Mouse (Mus musculus): ENCODE data around the gene Meaf6. TPM values are rescaled to one million over a fixed set of nuclear protein-coding genes. Genes with fewer than 3 reads are reported as not detected.

Gene Meaf6
- polyA plus RNA-seq (2016; fragmentation: Nextera tagmentation; extraction: Ambion mirVana) = 82.6 and 96.5 TPM in 2 replicates

DNA sequence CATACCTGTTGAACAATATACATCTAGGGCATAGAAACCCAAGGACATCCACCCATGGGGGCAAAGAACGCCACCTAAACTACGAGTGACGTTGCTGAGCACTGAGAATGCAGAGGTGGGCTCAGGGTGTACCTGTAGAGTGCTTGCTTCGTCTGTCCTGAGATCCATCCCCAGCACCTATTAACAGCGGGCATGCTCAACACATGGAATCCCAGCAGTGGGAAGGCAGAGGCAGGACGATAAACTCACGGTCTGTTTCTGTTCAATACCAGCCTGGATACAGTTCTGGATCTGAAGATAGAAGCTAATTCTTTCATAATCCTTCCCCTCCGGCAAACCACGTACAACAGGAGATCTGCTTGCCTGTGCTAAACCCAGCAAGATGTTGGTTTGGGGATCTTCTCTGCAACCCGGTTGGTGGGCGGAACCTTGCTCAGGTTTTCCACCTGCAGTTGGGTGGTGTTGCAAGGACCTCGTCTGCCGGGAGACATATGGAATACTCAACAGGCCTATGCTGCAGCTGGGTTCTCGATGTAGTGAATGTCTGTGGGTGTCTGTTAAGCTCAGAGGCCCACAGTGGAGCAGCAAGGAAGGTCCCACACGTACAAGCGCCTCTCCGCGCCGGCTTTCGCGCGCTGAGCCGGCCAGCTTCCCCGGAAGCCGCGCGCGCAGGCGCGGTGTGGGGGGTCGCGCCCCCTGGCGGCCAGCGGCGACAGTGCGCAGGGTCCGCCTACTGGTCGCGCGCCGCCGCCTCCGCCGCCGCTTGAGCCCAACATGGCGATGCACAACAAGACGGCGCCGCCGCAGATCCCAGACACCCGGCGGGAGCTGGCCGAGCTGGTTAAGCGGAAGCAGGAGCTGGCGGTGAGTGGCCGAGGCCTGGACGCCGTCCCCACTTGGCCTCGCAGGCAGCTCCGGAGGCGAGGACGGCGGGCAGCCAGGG is at the start of gene Meaf6:
TSS of gene Meaf6 (plus strand) at position 732 of the 943 bp plus-strand sequence.
- H3K27ac ChIP-seq = peak within 1 kb of the TSS; percentile 99
- 1% methylated on average over 62 of the region's 63 CpGs for WGBS
- peaks cover 53% of the 10 kb centered on the region for H3K36me3 ChIP-seq (replicated peaks)
- H3K4me1 ChIP-seq = peaks cover 31% of the 10 kb centered on the region
- no peaks in the 10 kb centered on the region for H3K9me3 ChIP-seq
- DNase-seq (ENCODE audit: extremely low spot score, low spot score) = peak; percentile 87
- peak within 1 kb of the TSS; percentile 93 for H3K4me3 ChIP-seq
- no peaks in the 10 kb centered on the region for H3K27me3 ChIP-seq (ENCODE audit: poor library complexity, severe bottlenecking)

DNA sequence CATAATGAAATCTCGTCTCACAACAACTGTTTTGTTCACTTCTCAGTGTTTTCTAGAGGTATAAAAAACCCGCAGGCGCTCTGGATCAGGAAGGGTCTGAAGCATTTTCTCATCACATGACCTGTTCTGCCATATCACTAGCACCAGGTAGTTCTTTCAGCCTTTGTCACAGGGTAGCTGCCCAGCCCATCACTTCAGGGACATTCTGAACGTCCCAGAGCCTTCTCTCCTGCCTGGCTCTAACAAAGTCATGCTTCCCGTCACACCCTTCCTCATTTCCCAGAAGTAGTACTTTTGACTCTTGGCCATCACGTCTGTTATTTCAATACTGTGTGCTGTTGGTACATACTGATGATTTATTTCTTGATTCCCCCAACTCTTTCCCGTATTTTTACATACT is 40.5 kb upstream of the Meaf6 start:
- no peak for DNase-seq (ENCODE audit: extremely low spot score, low spot score)
- H3K27ac ChIP-seq = no peak overlapping the region
- no peaks in the 10 kb centered on the region for H3K27me3 ChIP-seq (ENCODE audit: poor library complexity, severe bottlenecking)
- H3K36me3 ChIP-seq (replicated peaks) = peaks cover 99% of the 10 kb centered on the region
- no peaks in the 10 kb centered on the region for H3K4me1 ChIP-seq
- no peak overlapping the region for H3K4me3 ChIP-seq
- H3K9me3 ChIP-seq = no peaks in the 10 kb centered on the region
- 91% methylated on average over 7 of the region's 7 CpGs for WGBS

DNA sequence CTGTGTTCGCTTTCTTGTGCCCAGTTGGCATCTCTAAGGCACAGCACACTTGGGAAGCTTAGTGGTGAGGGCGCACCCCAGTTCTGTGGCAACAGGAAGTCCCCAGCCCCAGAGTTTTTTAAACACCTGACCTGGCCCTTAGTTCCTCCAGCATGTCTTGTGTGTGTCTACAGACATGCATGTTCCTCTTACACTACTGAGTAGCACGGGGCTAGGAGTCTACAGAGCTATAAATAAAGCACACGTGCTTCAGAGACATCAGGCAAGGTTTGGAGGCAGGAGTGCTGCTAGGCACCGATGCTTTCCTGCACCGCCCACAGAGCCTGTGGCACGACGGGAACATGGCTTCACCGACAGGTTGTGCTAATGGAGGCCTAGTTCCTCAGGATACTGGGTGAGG is 29.5 kb upstream of the Meaf6 start:
- Histone ChIP-seq H3K36me3 (replicated peaks) (peaks cover 59% of the 10 kb centered on the region), H3K27me3 (ENCODE audit: poor library complexity, severe bottlenecking) (no peaks in the 10 kb centered on the region), H3K27ac (no peak overlapping the region), H3K4me1 (peaks cover 30% of the 10 kb centered on the region), H3K9me3 (no peaks in the 10 kb centered on the region), H3K4me3 (no peak overlapping the region)
- WGBS = 93% methylated on average over 9 of the region's 9 CpGs
- no peak for DNase-seq (ENCODE audit: extremely low spot score, low spot score)

DNA sequence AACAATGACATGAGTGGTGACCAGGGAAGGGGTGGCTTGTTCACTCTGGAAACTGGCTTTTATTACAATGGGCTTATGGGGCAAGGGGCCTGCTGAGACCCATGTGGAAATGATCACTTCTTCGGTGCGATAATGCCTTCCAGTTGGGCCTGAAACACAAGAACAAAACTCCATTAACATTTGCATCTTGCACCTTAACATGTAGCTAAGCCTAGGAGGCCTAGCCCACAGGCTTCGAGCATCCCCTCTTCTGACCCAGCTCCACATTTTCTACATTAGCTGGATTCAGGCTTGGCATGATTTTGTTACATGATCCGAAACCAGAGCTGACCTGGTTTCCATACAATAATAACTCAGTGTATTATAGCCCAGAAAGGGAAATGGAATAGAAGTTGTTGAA is 28.5 kb upstream of the Meaf6 start:
- Histone ChIP-seq H3K27ac (no peak overlapping the region), H3K36me3 (replicated peaks) (peaks cover 49% of the 10 kb centered on the region), H3K27me3 (ENCODE audit: poor library complexity, severe bottlenecking) (no peaks in the 10 kb centered on the region), H3K9me3 (no peaks in the 10 kb centered on the region), H3K4me1 (peaks cover 30% of the 10 kb centered on the region), H3K4me3 (no peak overlapping the region)
- no peak for DNase-seq (ENCODE audit: extremely low spot score, low spot score)
- WGBS = 69% methylated on average over 4 of the region's 4 CpGs

DNA sequence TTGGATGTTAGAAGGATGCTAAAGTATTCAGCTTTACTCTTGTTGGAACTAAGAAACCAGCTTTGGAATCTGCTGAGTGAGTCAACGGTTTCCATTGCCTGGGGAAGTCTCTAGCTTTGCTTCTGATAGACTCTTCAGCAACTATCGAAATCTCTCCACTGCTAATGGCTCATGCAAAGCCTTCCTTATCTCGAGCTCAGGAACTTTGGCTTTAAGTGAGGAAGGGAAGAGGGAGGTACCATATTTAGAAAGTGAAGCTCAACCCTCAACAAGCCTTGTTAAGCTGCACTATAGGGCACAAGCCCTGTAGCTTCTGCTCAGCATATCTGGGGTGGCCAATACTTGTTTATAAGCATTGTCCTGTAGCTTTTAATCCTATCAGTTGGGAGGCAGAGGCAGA is 27.7 kb upstream of the Meaf6 start:
- WGBS = 57% methylated on average over 3 of the region's 3 CpGs

DNA sequence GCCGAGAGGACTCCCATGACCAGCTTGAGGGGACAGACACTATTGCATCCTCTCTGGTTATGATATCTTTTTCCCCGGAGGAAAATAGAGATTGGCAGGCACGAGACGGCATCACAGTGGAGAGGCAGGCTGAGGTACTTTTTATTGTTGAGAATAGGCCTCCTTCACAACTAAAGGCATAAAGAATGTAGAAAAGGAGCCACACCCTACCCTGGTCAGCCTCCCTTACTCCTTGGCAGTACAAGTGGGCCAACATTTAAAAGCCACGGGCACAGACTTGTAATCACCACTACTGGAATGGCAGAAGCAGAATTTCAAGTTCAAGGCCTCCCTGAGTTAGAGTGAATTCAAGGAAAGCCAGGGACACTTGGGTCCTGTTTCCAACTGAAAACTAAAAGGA is 26.9 kb upstream of the Meaf6 start:
- Histone ChIP-seq H3K4me1 (peaks cover 30% of the 10 kb centered on the region), H3K27ac (0 out of 2 replicates have a peak overlapping the region, but pooled peaks have one; percentile 1), H3K9me3 (no peaks in the 10 kb centered on the region), H3K4me3 (no peak overlapping the region), H3K36me3 (replicated peaks) (peaks cover 33% of the 10 kb centered on the region), H3K27me3 (ENCODE audit: poor library complexity, severe bottlenecking) (no peaks in the 10 kb centered on the region)
- 63% methylated on average over 5 of the region's 5 CpGs for WGBS
- DNase-seq (ENCODE audit: extremely low spot score, low spot score) = no peak

More for the DNA sequence above, 27.7 kb upstream of the Meaf6 start:
- Histone ChIP-seq H3K4me1 (peaks cover 30% of the 10 kb centered on the region), H3K9me3 (no peaks in the 10 kb centered on the region), H3K4me3 (no peak overlapping the region), H3K27ac (0 out of 2 replicates have a peak overlapping the region, but pooled peaks have one; percentile 1), H3K27me3 (ENCODE audit: poor library complexity, severe bottlenecking) (no peaks in the 10 kb centered on the region), H3K36me3 (replicated peaks) (peaks cover 41% of the 10 kb centered on the region)
- DNase-seq (ENCODE audit: extremely low spot score, low spot score) = no peak

DNA sequence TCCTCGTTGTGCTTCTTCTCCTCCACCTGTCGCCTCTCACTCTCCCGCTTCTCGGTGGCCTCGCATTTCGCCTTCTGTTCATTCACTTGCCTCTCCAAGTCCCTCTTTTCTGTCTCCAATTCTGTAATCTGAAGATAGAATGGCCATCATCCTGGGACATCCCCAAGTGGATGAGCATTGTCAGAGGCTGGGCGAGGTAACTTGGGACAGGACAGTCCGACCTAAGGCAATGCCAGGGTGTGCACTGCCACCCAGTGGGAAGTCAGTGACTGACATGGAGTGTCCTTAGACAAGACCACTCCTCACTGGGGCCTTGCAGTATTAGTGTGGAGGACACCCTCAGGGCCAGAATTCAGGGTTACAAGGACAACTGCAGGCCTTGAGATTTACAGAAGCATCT is 25.9 kb upstream of the Meaf6 start:
- DNase-seq (ENCODE audit: extremely low spot score, low spot score) = peak; percentile 72
- Histone ChIP-seq H3K36me3 (replicated peaks) (peaks cover 23% of the 10 kb centered on the region), H3K27ac (peak overlapping the region; percentile 40; the same call in 1 of the 2 replicates), H3K27me3 (ENCODE audit: poor library complexity, severe bottlenecking) (no peaks in the 10 kb centered on the region), H3K4me1 (peaks cover 30% of the 10 kb centered on the region), H3K4me3 (peak overlapping the region; percentile 41), H3K9me3 (no peaks in the 10 kb centered on the region)
- WGBS = 2% methylated on average over 8 of the region's 8 CpGs

DNA sequence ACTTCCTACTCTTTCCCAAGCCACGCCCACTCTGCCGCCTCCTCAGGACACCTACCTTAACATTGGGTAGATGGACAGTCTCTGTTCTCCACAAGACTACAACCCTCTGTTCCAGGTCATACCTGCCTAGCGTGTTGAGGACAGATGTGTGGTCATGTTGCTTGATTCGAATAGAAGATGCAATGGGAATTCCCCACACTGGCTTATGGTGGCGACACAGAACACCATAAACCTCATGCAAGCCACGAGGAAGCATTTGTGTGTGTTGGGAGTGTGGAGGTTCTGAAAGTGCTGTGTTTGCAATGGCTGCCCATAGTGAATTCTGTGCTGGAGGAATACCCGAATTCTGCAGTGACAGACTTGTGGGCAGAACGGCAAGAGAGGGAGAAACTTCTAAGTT is 21.1 kb upstream of the Meaf6 start:
- WGBS = 76% methylated on average over 8 of the region's 8 CpGs
- Histone ChIP-seq H3K9me3 (no peaks in the 10 kb centered on the region), H3K27ac (no peak overlapping the region), H3K4me1 (peaks cover 33% of the 10 kb centered on the region), H3K36me3 (replicated peaks) (peaks cover 9% of the 10 kb centered on the region), H3K27me3 (ENCODE audit: poor library complexity, severe bottlenecking) (no peaks in the 10 kb centered on the region; the same call in 1 of the 2 replicates), H3K4me3 (no peak overlapping the region)
- no peak for DNase-seq (ENCODE audit: extremely low spot score, low spot score)

DNA sequence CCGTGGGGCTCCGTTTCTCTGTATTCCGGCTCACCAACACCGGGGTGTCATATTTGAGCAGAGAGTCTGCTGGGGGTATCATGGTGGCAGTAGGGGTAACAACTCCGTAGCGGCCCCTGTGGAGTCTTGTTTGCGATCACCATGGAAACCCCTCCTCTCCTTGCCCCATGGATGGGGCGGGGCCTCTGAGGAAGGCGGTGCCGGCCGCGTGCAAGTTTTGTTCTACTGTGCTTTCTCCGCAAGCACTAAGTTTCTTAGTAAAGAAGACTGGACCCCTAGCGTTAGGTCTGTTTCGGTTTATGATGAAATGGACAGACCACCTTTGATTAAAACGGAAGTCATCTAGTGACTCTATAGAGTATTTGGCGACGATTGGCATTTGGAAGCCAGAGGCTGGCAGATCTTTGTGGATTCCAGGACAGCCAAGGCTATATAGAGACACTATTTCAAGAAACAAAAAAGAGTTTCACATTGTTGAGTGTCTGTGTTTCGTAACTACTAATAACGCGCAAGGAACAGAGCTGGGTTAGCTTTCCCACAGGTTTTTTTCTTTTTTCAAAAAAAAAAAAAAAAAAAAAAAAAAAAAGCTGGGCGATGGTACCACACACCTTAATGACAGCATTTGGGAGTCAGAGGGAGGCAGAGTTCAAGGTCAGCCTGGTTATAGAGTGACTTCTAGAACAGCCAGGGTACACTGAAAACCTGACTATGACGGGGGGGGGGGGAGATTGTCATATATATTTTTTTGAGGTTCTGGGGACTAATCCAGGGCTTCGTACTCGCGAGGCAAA is 19.2 kb upstream of the Meaf6 start, which contains the start of gene Dnali1:
TSS of gene Dnali1 (minus strand) at position 187 of the 791 bp plus-strand sequence.
- Histone ChIP-seq H3K27ac (peak within 1 kb of the TSS; percentile 87), H3K36me3 (replicated peaks) (peaks cover 28% of the 10 kb centered on the region), H3K9me3 (no peaks in the 10 kb centered on the region), H3K4me3 (peak within 1 kb of the TSS; percentile 94), H3K27me3 (ENCODE audit: poor library complexity, severe bottlenecking) (no peaks in the 10 kb centered on the region; the same call in 1 of the 2 replicates), H3K4me1 (peaks cover 28% of the 10 kb centered on the region)
- 4% methylated on average over 26 of the region's 26 CpGs for WGBS
- peak; percentile 67 for DNase-seq (ENCODE audit: extremely low spot score, low spot score)

DNA sequence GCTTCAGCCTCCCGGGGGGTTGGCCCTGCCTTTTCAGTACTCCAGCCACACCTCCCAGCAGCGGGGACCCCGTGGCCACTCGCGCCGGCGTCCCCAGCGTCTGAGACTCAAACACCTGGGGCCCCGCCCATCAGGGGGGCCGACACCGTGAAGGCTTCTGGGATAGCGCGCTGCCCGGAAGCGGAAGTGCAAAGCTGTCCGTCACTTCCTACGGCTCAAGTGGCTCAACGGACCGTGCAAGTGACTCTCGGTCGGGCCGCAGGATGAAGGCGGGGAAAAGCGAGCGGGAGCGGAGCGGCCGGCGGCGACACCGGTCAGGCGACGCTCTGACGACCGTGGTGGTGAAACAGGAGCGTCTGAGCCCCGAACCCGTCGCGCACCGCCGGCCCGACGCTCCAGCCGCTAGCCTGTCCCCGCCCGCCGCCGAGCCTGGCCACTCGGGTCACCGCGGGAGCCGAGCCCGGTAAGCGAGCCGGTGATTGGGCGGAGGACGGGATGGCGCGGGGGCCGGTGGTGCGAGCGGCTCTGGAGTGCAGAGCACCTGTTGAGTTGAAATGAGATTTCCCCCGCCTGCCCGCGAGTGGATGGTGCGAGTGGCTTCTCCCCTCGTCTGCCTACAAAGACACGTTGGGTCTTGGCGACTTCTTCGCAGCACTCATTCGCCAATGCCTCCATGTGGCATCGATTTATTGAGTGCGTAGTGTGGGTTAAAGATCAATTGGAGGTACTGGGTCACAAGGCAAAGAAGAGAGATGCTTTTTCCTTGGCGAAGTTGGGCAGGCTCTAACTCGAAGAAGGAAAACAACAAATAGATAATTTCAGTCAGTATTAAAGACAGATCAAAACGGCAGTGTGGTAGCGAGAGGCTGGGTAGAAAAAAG is 18.2 kb upstream of the Meaf6 start, which contains the start of gene Snip1:
TSS of gene Snip1 (plus strand) at position 183 of the 881 bp plus-strand sequence.
- 1% methylated on average over 78 of the region's 78 CpGs for WGBS
- H3K27ac ChIP-seq = peak within 1 kb of the TSS; percentile 87

DNA sequence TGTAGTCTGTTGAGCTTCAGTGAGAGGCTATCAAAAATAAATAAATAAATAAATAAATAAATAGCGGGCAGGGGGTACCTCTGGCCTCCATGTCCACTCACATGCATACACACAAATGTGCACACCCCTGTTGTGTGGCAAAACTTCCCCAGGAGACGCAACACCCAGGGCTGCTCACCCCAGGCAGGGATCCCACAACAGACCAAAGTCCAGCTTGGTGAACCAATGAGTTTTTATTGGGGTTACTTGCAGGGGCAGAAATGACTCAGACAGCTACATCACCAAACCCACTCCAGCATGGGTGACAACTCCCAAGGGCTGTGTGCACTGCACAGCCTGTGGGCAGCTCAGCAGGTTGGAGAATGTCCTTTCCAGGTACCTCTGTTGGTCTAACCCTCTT is 7.2 kb upstream of the Meaf6 start:
- H3K4me3 ChIP-seq = no peak overlapping the region
- 85% methylated on average over 2 of the region's 2 CpGs for WGBS
- DNase-seq (ENCODE audit: extremely low spot score, low spot score) = no peak
- no peaks in the 10 kb centered on the region for H3K27me3 ChIP-seq (ENCODE audit: poor library complexity, severe bottlenecking)
- no peak overlapping the region for H3K27ac ChIP-seq
- no peaks in the 10 kb centered on the region for H3K9me3 ChIP-seq
- peaks cover 86% of the 10 kb centered on the region for H3K36me3 ChIP-seq (replicated peaks)
- H3K4me1 ChIP-seq = no peaks in the 10 kb centered on the region

More for the DNA sequence above, 18.2 kb upstream of the Meaf6 start, which contains the start of gene Snip1:
- peak within 1 kb of the TSS; percentile 94 for H3K4me3 ChIP-seq
- H3K9me3 ChIP-seq = no peaks in the 10 kb centered on the region
- H3K4me1 ChIP-seq = peaks cover 28% of the 10 kb centered on the region
- peaks cover 38% of the 10 kb centered on the region for H3K36me3 ChIP-seq (replicated peaks)
- peak; percentile 94 for DNase-seq (ENCODE audit: extremely low spot score, low spot score)
- no peaks in the 10 kb centered on the region; the same call in 1 of the 2 replicates for H3K27me3 ChIP-seq (ENCODE audit: poor library complexity, severe bottlenecking)

DNA sequence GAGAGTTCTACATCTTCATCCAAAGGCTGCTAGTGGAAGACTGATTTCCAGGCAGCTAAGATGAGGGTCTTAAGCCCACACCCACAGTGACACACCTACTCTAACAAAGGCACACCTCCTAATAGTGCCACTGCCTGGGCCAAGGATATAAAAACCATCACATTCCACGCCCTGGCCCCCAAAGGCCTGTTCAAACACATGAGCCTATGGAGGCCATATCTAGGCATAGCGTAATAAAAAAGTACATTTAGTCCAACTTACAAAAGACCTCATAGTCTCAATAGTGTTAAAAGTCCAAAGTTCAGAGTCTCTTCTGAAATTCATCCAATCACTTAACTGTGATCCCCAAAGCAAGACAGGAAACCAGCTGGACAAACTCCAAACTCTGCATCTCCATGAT is 6.2 kb upstream of the Meaf6 start:
- peaks cover 76% of the 10 kb centered on the region for H3K36me3 ChIP-seq (replicated peaks)
- WGBS = 97% methylated on average over 2 of the region's 2 CpGs

More for the DNA sequence above, 6.2 kb upstream of the Meaf6 start:
- H3K4me1 ChIP-seq = peaks cover 6% of the 10 kb centered on the region
- H3K27ac ChIP-seq = no peak overlapping the region
- no peak for DNase-seq (ENCODE audit: extremely low spot score, low spot score)
- no peaks in the 10 kb centered on the region for H3K9me3 ChIP-seq
- no peak overlapping the region for H3K4me3 ChIP-seq
- H3K27me3 ChIP-seq (ENCODE audit: poor library complexity, severe bottlenecking) = no peaks in the 10 kb centered on the region

All from forebrain, embryonic 10.5 days (tissue).